Comparison of ENCODE assay signal across 15 mouse cellular contexts in genomic region chr5:100697886-100698285, GRCm38 (mm10).
"Had no signal": no experiment of that assay in that cellular context is flagged by ENCODE, and none has a peak within 500 bp of the region (broad histone marks: within the 10 kb centered on the region; RNA-seq: fewer than 3 reads in every experiment).

No protein-coding gene starts in this region.

- DNase-seq: liver, postnatal 0 days; lung, adult 2 months; lung, postnatal 14 days; lung, postnatal 4 days; retina, postnatal 1 day; right cerebral cortex, adult 18-20 months; right cerebral cortex, postnatal 25 days; right cerebral cortex, postnatal 4 days; spleen, adult 18-20 months; thymus, adult 18-20 months; thymus, postnatal 14 days; thymus, postnatal 36 days had no signal

- ATAC-seq: liver, postnatal 0 days; lung, postnatal 0 days; midbrain, embryonic 13.5 days; midbrain, embryonic 15.5 days had no signal
